8 mouse cellular contexts compared by ENCODE assay signal in genomic region chr13:23516822-23517602, GRCm38 (mm10). TPM values are rescaled to one million over a fixed set of nuclear protein-coding genes. Genes with fewer than 3 reads are reported as not detected.
DNase-seq lines count a peak whose midpoint lies in the region; ATAC-seq lines count a peak whose summit lies in the region.

No protein-coding gene starts in this region.

- ATAC-seq in embryonic facial prominence, embryonic 12.5 days (ENCODE audit: insufficient number of reproducible peaks, insufficient read depth, low FRiP score, low TSS enrichment): no peak
- peak; percentile 52; the same call in 1 of the 2 replicates for ATAC-seq in liver, embryonic 13.5 days (ENCODE audit: low read depth)

- H3K36me3 ChIP-seq in embryonic facial prominence, embryonic 12.5 days: no peaks in the 10 kb centered on the region
- no peaks in the 10 kb centered on the region for H3K36me3 ChIP-seq in liver, embryonic 13.5 days

- no peak overlapping the region for H3K9ac ChIP-seq in embryonic facial prominence, embryonic 12.5 days
- H3K9ac ChIP-seq in liver, embryonic 13.5 days: peak overlapping the region; percentile 65; the same call in 1 of the 2 replicates

- H3K9me3 ChIP-seq in embryonic facial prominence, embryonic 12.5 days: no peaks in the 10 kb centered on the region
- H3K9me3 ChIP-seq in liver, embryonic 13.5 days (replicated peaks): no peaks in the 10 kb centered on the region

- H3K4me1 ChIP-seq in embryonic facial prominence, embryonic 12.5 days: no peaks in the 10 kb centered on the region
- peaks cover 39% of the 10 kb centered on the region for H3K4me1 ChIP-seq in liver, embryonic 13.5 days (replicated peaks)

- H3K4me3 ChIP-seq in embryonic facial prominence, embryonic 12.5 days: peak overlapping the region; percentile 52
- peak overlapping the region; percentile 65 for H3K4me3 ChIP-seq in liver, embryonic 13.5 days (replicated peaks)

- WGBS in embryonic facial prominence, embryonic 12.5 days: under 1% methylated on average over 19 of the region's 19 CpGs
- 0% methylated on average over 19 of the region's 19 CpGs for WGBS in liver, embryonic 13.5 days (ENCODE audit: insufficient replicate concordance)

- peak overlapping the region; percentile 66 for H3K4me2 ChIP-seq in embryonic facial prominence, embryonic 12.5 days (replicated peaks)
- H3K4me2 ChIP-seq in liver, embryonic 13.5 days: peak overlapping the region; percentile 88

- H3K27ac ChIP-seq in embryonic facial prominence, embryonic 12.5 days: peak overlapping the region; percentile 70; the same call in 1 of the 2 replicates
- peak overlapping the region; percentile 76 for H3K27ac ChIP-seq in liver, embryonic 13.5 days

- DNase-seq in 3T3-L1 (ENCODE audit: low read depth, low spot score) (peak; percentile 79), adipocyte (ENCODE audit: low spot score) (peak; percentile 80)
- DNase-seq in heart, adult 9 months (ENCODE audit: low spot score in 2 of 2): peak; percentile 32 to 83
- DNase-seq in kidney, adult 8-10 months: peak; percentile 67 to 86
- DNase-seq in liver, embryonic 13.5 days: no peak
- peak; percentile 69 for DNase-seq in neural tube, embryonic 10.5 days (ENCODE audit: extremely low spot score, low spot score)
- peak; percentile 46 for DNase-seq in telencephalon, adult 2 months (ENCODE audit: low read depth, low spot score)

- H3K27me3 ChIP-seq in embryonic facial prominence, embryonic 12.5 days: no peaks in the 10 kb centered on the region
- H3K27me3 ChIP-seq in liver, embryonic 13.5 days: no peaks in the 10 kb centered on the region

RNA-seq across cellular contexts. Expression of gene Hist1h4h, which starts 13.8 kb away (rescaled TPM):
- 6.2 and 6.8 TPM in 2 replicates for polyA plus RNA-seq in embryonic facial prominence, embryonic 12.5 days (2016; fragmentation: Nextera tagmentation; extraction: Ambion mirVana)
- polyA plus RNA-seq in liver, embryonic 13.5 days (2015; fragmentation: Nextera tagmentation; extraction: Ambion mirVana): 3.8 and 5.9 TPM in 2 replicates

RNA-seq across cellular contexts. Expression of gene Hist1h2af, which starts 16.7 kb away (rescaled TPM):
- 10.7 and 15.5 TPM in 2 replicates for polyA plus RNA-seq in embryonic facial prominence, embryonic 12.5 days (2016; fragmentation: Nextera tagmentation; extraction: Ambion mirVana)
- polyA plus RNA-seq in liver, embryonic 13.5 days (2015; fragmentation: Nextera tagmentation; extraction: Ambion mirVana): 7.7 and 13.6 TPM in 2 replicates

RNA-seq across cellular contexts. Expression of gene Hist1h3g, which starts 18.2 kb away (rescaled TPM):
- 7.8 and 11.8 TPM in 2 replicates for polyA plus RNA-seq in embryonic facial prominence, embryonic 12.5 days (2016; fragmentation: Nextera tagmentation; extraction: Ambion mirVana)
- 10.3 and 17.1 TPM in 2 replicates for polyA plus RNA-seq in liver, embryonic 13.5 days (2015; fragmentation: Nextera tagmentation; extraction: Ambion mirVana)

RNA-seq across cellular contexts. Expression of gene Hist1h2bh, which starts 26.2 kb away (rescaled TPM):
- 1.3 and 1.5 TPM in 2 replicates for polyA plus RNA-seq in embryonic facial prominence, embryonic 12.5 days (2016; fragmentation: Nextera tagmentation; extraction: Ambion mirVana)
- polyA plus RNA-seq in liver, embryonic 13.5 days (2015; fragmentation: Nextera tagmentation; extraction: Ambion mirVana): 1.7 TPM in 2 replicates

RNA-seq across cellular contexts. Expression of gene Hist1h3f, which starts 26.8 kb away (rescaled TPM):
- polyA plus RNA-seq in embryonic facial prominence, embryonic 12.5 days (2016; fragmentation: Nextera tagmentation; extraction: Ambion mirVana): 1.3 and 2.3 TPM in 2 replicates
- 1.1 and 2.1 TPM in 2 replicates for polyA plus RNA-seq in liver, embryonic 13.5 days (2015; fragmentation: Nextera tagmentation; extraction: Ambion mirVana)
